Mouse (Mus musculus) kidney, postnatal 0 days (tissue): ENCODE results near the gene Phf11d. TPM values are rescaled to one million over a fixed set of nuclear protein-coding genes. Genes with fewer than 3 reads are reported as not detected.
"Not testable (repeated sequence)": the region's sequence is repeated elsewhere in the genome, so short reads cannot be mapped to it uniquely, and the experiment has no call there.

ENCODE experiments used
- ATAC-seq: fragments of 200-750 bp; cut with Nextera tagmentation; replicated peaks from 2 replicates; pipeline ENCODE4 v1.8.0; 2017; ENCODE audit warnings: low read depth, moderate number of reproducible peaks, moderate TSS enrichment, moderate library complexity; ENCODE audit not compliant: low FRiP score
- DNase-seq: peaks from one replicate; pipeline ENCODE4 v3.0.0-alpha.2; 2016; ENCODE audit warnings: low spot score
- H3K27ac ChIP-seq: fragments of 300-500 bp; sonication (generic); 2 replicates; pipeline ENCODE4 v1.5.1; 2014; ENCODE audit warnings: mild to moderate bottlenecking
- H3K27me3 ChIP-seq: fragments of 300-500 bp; sonication (generic); 2 replicates; pipeline ENCODE4 v1.6.1; 2014; ENCODE audit warnings: low read length, mixed read lengths; ENCODE audit not compliant: insufficient read depth
- H3K36me3 ChIP-seq: fragments of 300-500 bp; sonication (generic); 2 replicates; pipeline ENCODE4 v1.6.1; 2014; ENCODE audit warnings: low read length, mixed read lengths; ENCODE audit not compliant: insufficient read depth
- H3K4me1 ChIP-seq: fragments of 300-500 bp; sonication (generic); replicated peaks from 2 replicates; pipeline ENCODE4 v1.6.1; 2014; ENCODE audit warnings: antibody characterized with exemption, low read length, mixed read lengths; ENCODE audit not compliant: insufficient read depth
- H3K4me2 ChIP-seq: fragments of 300-500 bp; sonication (generic); 2 replicates; pipeline ENCODE4 v1.6.1; 2014; ENCODE audit warnings: mild to moderate bottlenecking, low read length, moderate library complexity, mixed read lengths
- H3K4me3 ChIP-seq: fragments of 300-500 bp; sonication (generic); replicated peaks from 2 replicates; pipeline ENCODE4 v1.5.1; 2014; ENCODE audit warnings: low read depth, low read length
- H3K9ac ChIP-seq: fragments of 300-500 bp; sonication (generic); 2 replicates; pipeline ENCODE4 v1.6.1; 2014; ENCODE audit warnings: low read depth, low read length
- H3K9me3 ChIP-seq: fragments of 300-500 bp; sonication (generic); replicated peaks from 2 replicates; pipeline ENCODE4 v1.6.1; 2016; ENCODE audit warnings: low read length, inconsistent platforms, mixed read lengths
- CTCF ChIP-seq: IDR thresholded peaks from 2 replicates; pipeline ENCODE4 v1.5.1; 2016; ENCODE audit warnings: antibody characterized with exemption, low read depth, mild to moderate bottlenecking, moderate library complexity
- WGBS: fragments of 180-500 bp; shearing (Covaris S2); extraction: QIAGEN DNeasy Blood & Tissue Kit; methylation state at CpG from one replicate; pipeline ENCODE4 v1.1.7; 2014; 5-methylcytosine and 5-hydroxymethylcytosine counted together
- polyA plus RNA-seq: library from polyadenylated mRNA; unstranded; fragments of >200 nt; fragmentation: Nextera tagmentation; extraction: Ambion mirVana; gene quantifications from 2 replicates; pipeline ENCODE4 v1.2.1, GENCODE M21; 2015

Gene Phf11d
- polyA plus RNA-seq, 1 experiment from 2014 or later, result 2.8 TPM

GRCm38 (mm10) chr14:59370348-59371068 is 5.2 kb upstream of the Phf11d start:
- 93% methylated on average over 25 of the region's 25 CpGs for WGBS
- no peak for DNase-seq
- Histone ChIP-seq H3K36me3 (no peaks in the 10 kb centered on the region), H3K9ac (no peak overlapping the region), H3K4me1 (no peaks in the 10 kb centered on the region), H3K27ac (no peak overlapping the region), H3K4me2 (no peak overlapping the region), H3K4me3 (no peak overlapping the region), H3K9me3 (no peaks in the 10 kb centered on the region), H3K27me3 (no peaks in the 10 kb centered on the region)
- no peak for ATAC-seq
- no peak for TF ChIP-seq CTCF

GRCm38 (mm10) chr14:59366386-59367105 is 1.3 kb upstream of the Phf11d start:
- Histone ChIP-seq H3K4me2 (no peak overlapping the region), H3K27me3 (no peaks in the 10 kb centered on the region), H3K4me3 (no peak overlapping the region), H3K4me1 (no peaks in the 10 kb centered on the region), H3K9ac (no peak overlapping the region), H3K27ac (no peak overlapping the region), H3K9me3 (no peaks in the 10 kb centered on the region), H3K36me3 (no peaks in the 10 kb centered on the region)
- ATAC-seq, result no peak
- no peak for DNase-seq
- no peak for TF ChIP-seq CTCF
- WGBS, result 83% methylated on average over 8 of the region's 8 CpGs

GRCm38 (mm10) chr14:59341189-59341588 is 24.1 kb downstream of the Phf11d start, which contains the start of gene Phf11b:
TSS of gene Phf11b (minus strand) at chr14:59341351.
- H3K4me1 ChIP-seq, H3K4me3 ChIP-seq, H3K9me3 ChIP-seq, H3K27me3 ChIP-seq, DNase-seq, H3K4me2 ChIP-seq, H3K27ac ChIP-seq, H3K36me3 ChIP-seq, ATAC-seq, H3K9ac ChIP-seq: not testable (repeated sequence)
- WGBS, result 73% methylated on average over 1 of the region's 1 CpGs

- H3K36me3 ChIP-seq, result no peaks in the 10 kb centered on the region
- H3K27ac ChIP-seq, result no peak overlapping the region
- no peak overlapping the region for H3K4me3 ChIP-seq
- no peak for TF ChIP-seq CTCF
- no peaks in the 10 kb centered on the region for H3K4me1 ChIP-seq
- no peaks in the 10 kb centered on the region for H3K27me3 ChIP-seq
- no peak for ATAC-seq
- H3K9me3 ChIP-seq, result no peaks in the 10 kb centered on the region
- H3K9ac ChIP-seq, result no peak overlapping the region
- DNase-seq, result no peak
- WGBS, result 82% methylated on average over 1 of the region's 1 CpGs
- no peak overlapping the region for H3K4me2 ChIP-seq
These were observed 25.7 kb downstream of the Phf11d start for GRCm38 (mm10) chr14:59339541-59339940.

GRCm38 (mm10) chr14:59336056-59336455 is 29.2 kb downstream of the Phf11d start:
- 91% methylated on average over 3 of the region's 3 CpGs for WGBS
- not testable (repeated sequence) for H3K4me3 ChIP-seq, H3K27ac ChIP-seq, H3K27me3 ChIP-seq, H3K36me3 ChIP-seq, H3K9ac ChIP-seq, ATAC-seq, DNase-seq, H3K4me2 ChIP-seq, H3K4me1 ChIP-seq, H3K9me3 ChIP-seq

GRCm38 (mm10) chr14:59330499-59330898 is 34.8 kb downstream of the Phf11d start:
- H3K27me3 ChIP-seq, result not testable (repeated sequence)
- peak; percentile 4 for DNase-seq

GRCm38 (mm10) chr14:59319970-59320369 is 45.3 kb downstream of the Phf11d start:
- H3K36me3 ChIP-seq, H3K27ac ChIP-seq, ATAC-seq, H3K9ac ChIP-seq, H3K4me1 ChIP-seq, H3K27me3 ChIP-seq, H3K9me3 ChIP-seq, DNase-seq, H3K4me3 ChIP-seq, H3K4me2 ChIP-seq: not testable (repeated sequence)
- 86% methylated on average over 6 of the region's 6 CpGs for WGBS

More at GRCm38 (mm10) chr14:59330499-59330898, 34.8 kb downstream of the Phf11d start:
- not testable (repeated sequence) for H3K9ac ChIP-seq, ATAC-seq, H3K36me3 ChIP-seq, H3K9me3 ChIP-seq, H3K4me3 ChIP-seq, H3K27ac ChIP-seq, H3K4me2 ChIP-seq, H3K4me1 ChIP-seq
- TF ChIP-seq CTCF, result peak; percentile 60
- 45% methylated on average over 3 of the region's 3 CpGs for WGBS

- H3K4me3 ChIP-seq, ATAC-seq, H3K9me3 ChIP-seq, H3K9ac ChIP-seq, H3K27me3 ChIP-seq, H3K27ac ChIP-seq, DNase-seq, H3K4me2 ChIP-seq, H3K4me1 ChIP-seq, H3K36me3 ChIP-seq: not testable (repeated sequence)
- 86% methylated on average over 3 of the region's 3 CpGs for WGBS
These were observed 46.2 kb downstream of the Phf11d start for GRCm38 (mm10) chr14:59319036-59319435.
